Mouse (Mus musculus): ENCODE results near the gene CN725425.

Gene CN725425

GRCm38 (mm10) chr15:91199256-91199905, at the start of gene CN725425:
Gene CN725425 (plus strand): TSS chr15:91199494.
- DNase-seq (ENCODE audit: low spot score in 2 of 2): no peak

- DNase-seq (ENCODE audit: low spot score in 2 of 2): no peak
Measured at GRCm38 (mm10) chr15:91152592-91152991, 46.7 kb upstream of the CN725425 start.

- no peak for DNase-seq (ENCODE audit: low spot score in 2 of 2)
Measured at GRCm38 (mm10) chr15:91153311-91153710, 46.0 kb upstream of the CN725425 start.

- DNase-seq (ENCODE audit: low spot score in 2 of 2): no peak
Measured at GRCm38 (mm10) chr15:91161153-91161552, 38.1 kb upstream of the CN725425 start.

- no peak for DNase-seq (ENCODE audit: low spot score in 2 of 2)
Measured at GRCm38 (mm10) chr15:91163454-91163853, 35.8 kb upstream of the CN725425 start.

GRCm38 (mm10) chr15:91165021-91165420, 34.3 kb upstream of the CN725425 start:
- no peak for DNase-seq (ENCODE audit: low spot score in 2 of 2)

- no peak for DNase-seq (ENCODE audit: low spot score in 2 of 2)
Measured at GRCm38 (mm10) chr15:91167850-91168562, 31.3 kb upstream of the CN725425 start.

- DNase-seq (ENCODE audit: low spot score in 2 of 2): no peak
Measured at GRCm38 (mm10) chr15:91170602-91171328, 28.5 kb upstream of the CN725425 start.

GRCm38 (mm10) chr15:91171332-91171731, 28.0 kb upstream of the CN725425 start:
- no peak for DNase-seq (ENCODE audit: low spot score in 2 of 2)

- no peak for DNase-seq (ENCODE audit: low spot score in 2 of 2)
Measured at GRCm38 (mm10) chr15:91172193-91172592, 27.1 kb upstream of the CN725425 start.

- no peak for DNase-seq (ENCODE audit: low spot score in 2 of 2)
Measured at GRCm38 (mm10) chr15:91178656-91179314, 20.5 kb upstream of the CN725425 start.

GRCm38 (mm10) chr15:91179911-91180622, 19.2 kb upstream of the CN725425 start:
- no peak for DNase-seq (ENCODE audit: low spot score in 2 of 2)

- no peak for DNase-seq (ENCODE audit: low spot score in 2 of 2)
Measured at GRCm38 (mm10) chr15:91186358-91186757, 12.9 kb upstream of the CN725425 start.

- DNase-seq (ENCODE audit: low spot score in 2 of 2): no peak
Measured at GRCm38 (mm10) chr15:91190026-91190425, 9.3 kb upstream of the CN725425 start.

- no peak for DNase-seq (ENCODE audit: low spot score in 2 of 2)
Measured at GRCm38 (mm10) chr15:91190519-91191207, 8.6 kb upstream of the CN725425 start.

GRCm38 (mm10) chr15:91191412-91192222, 7.7 kb upstream of the CN725425 start, which contains the start of gene Abcd2:
Gene Abcd2 (minus strand): TSS chr15:91191799.
- DNase-seq (ENCODE audit: low spot score in 2 of 2): no peak

- no peak for DNase-seq (ENCODE audit: low spot score in 2 of 2)
Measured at GRCm38 (mm10) chr15:91192223-91192598, 7.1 kb upstream of the CN725425 start.

GRCm38 (mm10) chr15:91200833-91201232, 1.5 kb downstream of the CN725425 start:
- no peak for DNase-seq (ENCODE audit: low spot score in 2 of 2)

- no peak for DNase-seq (ENCODE audit: low spot score in 2 of 2)
Measured at GRCm38 (mm10) chr15:91202486-91202885, 3.2 kb downstream of the CN725425 start.

- no peak for DNase-seq (ENCODE audit: low spot score in 2 of 2)
Measured at GRCm38 (mm10) chr15:91203521-91203920, 4.2 kb downstream of the CN725425 start.

Measured in natural killer cell, adult 2 months (primary cell).